In the genomic region with DNA sequence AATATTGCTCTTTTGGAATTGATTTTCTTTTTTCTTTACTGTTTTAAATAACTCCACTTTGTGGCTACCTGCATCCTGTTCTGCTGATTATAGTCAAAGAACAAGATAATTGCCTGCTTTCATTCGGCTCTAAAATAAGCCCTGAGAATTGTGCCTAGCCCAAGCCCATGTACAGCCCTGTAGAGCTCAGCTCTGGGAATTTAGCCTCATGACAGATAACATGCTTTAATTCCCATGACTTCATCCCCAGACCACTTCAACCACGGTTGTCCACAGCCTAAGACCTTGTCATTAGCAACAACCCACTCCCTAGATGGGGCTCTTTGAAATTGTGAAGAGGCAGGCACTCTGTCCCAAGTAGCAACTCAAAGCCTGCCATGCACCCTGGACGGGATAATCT, we compare ENCODE assay signal across 14 mouse cellular contexts. TPM values are rescaled to one million over a fixed set of nuclear protein-coding genes. Genes with fewer than 3 reads are reported as not detected.
A peak's percentile ranks its signal among the peaks of the same experiment; 100 is the strongest.
DNase-seq lines count a peak whose midpoint lies in the region; ATAC-seq and TF ChIP-seq lines count a peak whose summit lies in the region.
"Had no signal": no experiment of that assay in that cellular context is flagged by ENCODE, and none has a peak within 500 bp of the region (broad histone marks: within the 10 kb centered on the region; RNA-seq: fewer than 3 reads in every experiment).

No protein-coding gene starts in this region.

- no peaks in the 10 kb centered on the region for H3K4me1 ChIP-seq in heart, adult 2 months (ENCODE audit: control insufficient read depth, insufficient read depth, low read length)
- H3K4me1 ChIP-seq in embryonic facial prominence, embryonic 14.5 days (ENCODE audit: control insufficient read depth, insufficient read depth, low read length): peaks cover 21% of the 10 kb centered on the region
- H3K4me1 ChIP-seq in forebrain, postnatal 0 days (ENCODE audit: insufficient read depth): peaks cover 18% of the 10 kb centered on the region; the same call in 1 of the 2 replicates
- H3K4me1 ChIP-seq in midbrain, embryonic 12.5 days: peaks cover 46% of the 10 kb centered on the region

- no peak for TF ChIP-seq POLR2A in heart, adult 2 months (IDR thresholded peaks at IDR 0.05; ENCODE audit: insufficient read depth, low read depth, low read length)

- peak; percentile 34 for DNase-seq in heart, adult 11 months
- DNase-seq in heart, adult 2 months: no peak
- DNase-seq in embryonic facial prominence, embryonic 14.5 days (ENCODE audit: low spot score): peak; percentile 36
- DNase-seq in forebrain, postnatal 0 days: no peak
- DNase-seq in urinary bladder, postnatal 36 days (ENCODE audit: low spot score in 2 of 2): no peak
- no peak for DNase-seq in T-cell, adult 2 months (ENCODE audit: low spot score)
- DNase-seq in B cell, adult 2 months: no peak
- DNase-seq: gastrocnemius, postnatal 36 days; kidney, postnatal 25 days had no signal

- no peak overlapping the region for H3K9ac ChIP-seq in heart, adult 2 months (ENCODE audit: low read depth, low read length)
- H3K9ac ChIP-seq in embryonic facial prominence, embryonic 14.5 days (ENCODE audit: low read depth, low read length): no peak overlapping the region
- no peak overlapping the region for H3K9ac ChIP-seq in forebrain, postnatal 0 days
- no peak overlapping the region for H3K9ac ChIP-seq in midbrain, embryonic 12.5 days (replicated peaks)
- H3K9ac ChIP-seq: limb, embryonic 12.5 days had no signal

- no peaks in the 10 kb centered on the region for H3K36me3 ChIP-seq in heart, adult 2 months (ENCODE audit: control insufficient read depth, insufficient read depth, low read length)
- no peaks in the 10 kb centered on the region for H3K36me3 ChIP-seq in embryonic facial prominence, embryonic 14.5 days (ENCODE audit: control insufficient read depth, insufficient read depth, low read length)
- H3K36me3 ChIP-seq in forebrain, postnatal 0 days (ENCODE audit: insufficient read depth): no peaks in the 10 kb centered on the region
- H3K36me3 ChIP-seq in midbrain, embryonic 12.5 days: no peaks in the 10 kb centered on the region
- H3K36me3 ChIP-seq: limb, embryonic 12.5 days had no signal

- 0 out of 2 replicates have a peak, but pooled peaks have one; percentile 24 for ATAC-seq in embryonic facial prominence, embryonic 14.5 days (ENCODE audit: low read depth)
- no peak; the same call in 1 of the 2 replicates for ATAC-seq in forebrain, postnatal 0 days
- ATAC-seq in midbrain, embryonic 12.5 days (ENCODE audit: low FRiP score, low read depth): peak; percentile 32
- ATAC-seq: intestine, postnatal 0 days had no signal

- no peak for TF ChIP-seq EP300 in heart, adult 2 months (IDR thresholded peaks at IDR 0.05; ENCODE audit: insufficient read depth, low read depth, low read length)

- intact Hi-C loops in heart, adult 2 months (cut with DNase I): no loop called here

- no peak overlapping the region for H3K4me3 ChIP-seq in heart, adult 2 months
- no peak overlapping the region for H3K4me3 ChIP-seq in embryonic facial prominence, embryonic 14.5 days (ENCODE audit: low read depth, low read length)
- no peak overlapping the region for H3K4me3 ChIP-seq in forebrain, postnatal 0 days (ENCODE audit: low read depth, low read length)
- no peak overlapping the region for H3K4me3 ChIP-seq in midbrain, embryonic 12.5 days
- H3K4me3 ChIP-seq: limb, embryonic 12.5 days had no signal

- no peak for TF ChIP-seq CTCF in heart, adult 2 months (IDR thresholded peaks at IDR 0.05)
- no peak for TF ChIP-seq CTCF in forebrain, postnatal 0 days (IDR thresholded peaks at IDR 0.05; ENCODE audit: low read depth)

- WGBS in heart, adult 2 months: 33% methylated on average over 3 of the region's 3 CpGs
- WGBS in embryonic facial prominence, embryonic 14.5 days: 24% methylated on average over 3 of the region's 3 CpGs
- WGBS in forebrain, postnatal 0 days: 25% methylated on average over 3 of the region's 3 CpGs
- WGBS in midbrain, embryonic 12.5 days: 12% methylated on average over 3 of the region's 3 CpGs

- H3K27ac ChIP-seq in heart, adult 2 months: no peak overlapping the region
- no peak overlapping the region for H3K27ac ChIP-seq in embryonic facial prominence, embryonic 14.5 days (replicated peaks; ENCODE audit: low read depth, low read length)
- 0 out of 2 replicates have a peak overlapping the region, but pooled peaks have one; percentile 23 for H3K27ac ChIP-seq in forebrain, postnatal 0 days (ENCODE audit: low read depth, low read length)
- H3K27ac ChIP-seq in midbrain, embryonic 12.5 days (replicated peaks): peak overlapping the region; percentile 91

- no peaks in the 10 kb centered on the region for H3K79me2 ChIP-seq in heart, adult 2 months (replicated peaks; ENCODE audit: control insufficient read depth, insufficient read depth, low read length)

- no peak overlapping the region for H3K4me2 ChIP-seq in embryonic facial prominence, embryonic 14.5 days (ENCODE audit: low read depth, low read length)
- H3K4me2 ChIP-seq in forebrain, postnatal 0 days (ENCODE audit: low read depth): no peak overlapping the region
- H3K4me2 ChIP-seq in midbrain, embryonic 12.5 days (replicated peaks): peak overlapping the region; percentile 3; the same call in 1 of the 2 replicates
- H3K4me2 ChIP-seq: limb, embryonic 12.5 days had no signal

- H3K9me3 ChIP-seq in embryonic facial prominence, embryonic 14.5 days (ENCODE audit: control insufficient read depth, low read length): no peaks in the 10 kb centered on the region
- no peaks in the 10 kb centered on the region for H3K9me3 ChIP-seq in forebrain, postnatal 0 days (ENCODE audit: low read length)
- no peaks in the 10 kb centered on the region for H3K9me3 ChIP-seq in midbrain, embryonic 12.5 days
- H3K9me3 ChIP-seq: limb, embryonic 12.5 days had no signal

- H3K27me3 ChIP-seq in heart, adult 2 months (ENCODE audit: control insufficient read depth, insufficient read depth, low read length): 0 out of 2 replicates have a peak, but pooled peaks cover 1% of the 10 kb centered on the region
- no peaks in the 10 kb centered on the region for H3K27me3 ChIP-seq in embryonic facial prominence, embryonic 14.5 days (replicated peaks; ENCODE audit: control insufficient read depth, insufficient read depth, low read length)
- H3K27me3 ChIP-seq in forebrain, postnatal 0 days (ENCODE audit: insufficient read depth, low read length): no peaks in the 10 kb centered on the region
- H3K27me3 ChIP-seq in midbrain, embryonic 12.5 days: no peaks in the 10 kb centered on the region

RNA-seq across cellular contexts. Expression of a gene that starts 59.0 kb away (rescaled TPM):
- total RNA-seq in heart, adult 2 months (2021): 100 to 1,000 TPM; 189 to 202 TPM
- polyA plus RNA-seq in heart, adult 2 months (2012; rRNA removed): 81.6 and 182 TPM in 2 replicates
- polyA plus RNA-seq in embryonic facial prominence, embryonic 14.5 days (2014; fragmentation: Nextera tagmentation; extraction: Ambion mirVana): 1.5 and 2.2 TPM in 2 replicates
- total RNA-seq in forebrain, postnatal 0 days (2014; rRNA removed): under 0.01 TPM in 1 of 2 replicates, not detected in the other
- 0.02 TPM in 1 of 2 replicates, not detected in the other for polyA plus RNA-seq in forebrain, postnatal 0 days (2015; fragmentation: Nextera tagmentation; extraction: Ambion mirVana)
- 0.79 and 1.1 TPM in 2 replicates for polyA plus RNA-seq in midbrain, embryonic 12.5 days (2016; fragmentation: Nextera tagmentation; extraction: Ambion mirVana)
- total RNA-seq: left cerebral cortex, adult 18-20 months had no signal
- polyA plus RNA-seq: cortical plate, adult 2 months; intestine, postnatal 0 days had no signal

Comparison
In these comparisons a context has a peak if more than half of its experiments do, and no peak if none do; other contexts are left out.
1. DNase-seq: peak in heart, adult 11 months (single experiment) and embryonic facial prominence, embryonic 14.5 days (single experiment); none in heart, adult 2 months (0 of 2), forebrain, postnatal 0 days (single experiment), urinary bladder, postnatal 36 days (0 of 2), T-cell, adult 2 months (single experiment) and B cell, adult 2 months (0 of 2).
2. H3K27ac ChIP-seq: peak in forebrain, postnatal 0 days (single experiment) and midbrain, embryonic 12.5 days (single experiment); none in heart, adult 2 months (single experiment) and embryonic facial prominence, embryonic 14.5 days (single experiment).
3. RNA of a gene that starts 59.0 kb away (polyA plus RNA-seq): 81.6 to 182 TPM in heart, adult 2 months; 1.5 to 2.2 TPM in embryonic facial prominence, embryonic 14.5 days, 0.79 to 1.1 TPM in midbrain, embryonic 12.5 days and 0.02 TPM in forebrain, postnatal 0 days; every median in the first group is over 10 times any median in the second.